Mouse (Mus musculus) forebrain, embryonic 16.5 days (tissue): ENCODE results near the gene Casp1. TPM values are rescaled to one million over a fixed set of nuclear protein-coding genes. Genes with fewer than 3 reads are reported as not detected.

ENCODE experiments used
- ATAC-seq: fragments of 200-750 bp; cut with Nextera tagmentation; 2 replicates; pipeline ENCODE4 v1.8.0; 2017; ENCODE audit warnings: mild to moderate bottlenecking, moderate library complexity
- H3K27ac ChIP-seq: fragments of 300-500 bp; sonication (generic); 2 replicates; pipeline ENCODE4 v1.5.1; 2014; ENCODE audit warnings: low read length, control low read depth
- H3K27me3 ChIP-seq: fragments of 300-500 bp; sonication (generic); replicated peaks from 2 replicates; pipeline ENCODE4 v1.6.1; 2014; ENCODE audit warnings: low read length; ENCODE audit not compliant: control insufficient read depth, insufficient read depth
- H3K36me3 ChIP-seq: fragments of 300-500 bp; sonication (generic); 2 replicates; pipeline ENCODE4 v1.6.1; 2014; ENCODE audit not compliant: control insufficient read depth, insufficient read depth
- H3K4me1 ChIP-seq: fragments of 300-500 bp; sonication (generic); replicated peaks from 2 replicates; pipeline ENCODE4 v1.6.1; 2014; ENCODE audit warnings: low read length; ENCODE audit not compliant: control insufficient read depth, insufficient read depth
- H3K4me2 ChIP-seq: fragments of 300-500 bp; sonication (generic); 2 replicates; pipeline ENCODE4 v1.6.1; 2014; ENCODE audit warnings: mild to moderate bottlenecking, low read length, control low read depth
- H3K4me3 ChIP-seq: fragments of 300-500 bp; sonication (generic); replicated peaks from 2 replicates; pipeline ENCODE4 v1.5.1; 2014; ENCODE audit warnings: mild to moderate bottlenecking, low read length, control low read depth
- H3K9ac ChIP-seq: fragments of 300-500 bp; sonication (generic); replicated peaks from 2 replicates; pipeline ENCODE4 v1.6.1; 2014; ENCODE audit warnings: low read depth, low read length, control low read depth
- H3K9me3 ChIP-seq: fragments of 300-500 bp; sonication (generic); 2 replicates; pipeline ENCODE4 v1.6.1; 2016; ENCODE audit warnings: low read length; ENCODE audit not compliant: control insufficient read depth
- WGBS: fragments of 180-500 bp; shearing (Covaris S2); extraction: QIAGEN DNeasy Blood & Tissue Kit; methylation state at CpG from one replicate; pipeline ENCODE4 v1.1.7; 2014; 5-methylcytosine and 5-hydroxymethylcytosine counted together
- polyA plus RNA-seq: library from polyadenylated mRNA; unstranded; fragments of >200 nt; fragmentation: Nextera tagmentation; extraction: Ambion mirVana; gene quantifications from 2 replicates; pipeline ENCODE4 v1.2.1, GENCODE M21; 2015

Gene Casp1
- polyA plus RNA-seq, 1 experiment from 2014 or later: 0.42 TPM

GRCm38 (mm10) chr9:5353673-5354072, 55.4 kb downstream of the Casp1 start:
- Histone ChIP-seq H3K4me2 (no peak overlapping the region), H3K4me1 (no peaks in the 10 kb centered on the region), H3K4me3 (no peak overlapping the region), H3K9ac (no peak overlapping the region), H3K27ac (no peak overlapping the region), H3K27me3 (no peaks in the 10 kb centered on the region), H3K9me3 (no peaks in the 10 kb centered on the region), H3K36me3 (no peaks in the 10 kb centered on the region)
- WGBS: 87% methylated on average over 2 of the region's 2 CpGs
- ATAC-seq: no peak

GRCm38 (mm10) chr9:5356801-5357200, 58.5 kb downstream of the Casp1 start:
- no peak overlapping the region for H3K9ac ChIP-seq
- no peak overlapping the region for H3K4me3 ChIP-seq
- H3K27me3 ChIP-seq: no peaks in the 10 kb centered on the region
- H3K4me1 ChIP-seq: no peaks in the 10 kb centered on the region
- no peaks in the 10 kb centered on the region for H3K36me3 ChIP-seq
- no peaks in the 10 kb centered on the region for H3K9me3 ChIP-seq
- no peak for ATAC-seq
- H3K4me2 ChIP-seq: no peak overlapping the region
- no peak overlapping the region for H3K27ac ChIP-seq

Other genes starting within 250 kb of the Casp1 start
- gene Casp4, start 10.3 kb downstream of the Casp1 start, polyA plus RNA-seq: 0.24 TPM in 1 of 2 replicates, not detected in the other
- 0.45 TPM in 1 of 2 replicates, not detected in the other for gene Casp12, start 46.9 kb downstream of the Casp1 start, polyA plus RNA-seq